Mouse (Mus musculus) heart, postnatal 0 days (tissue): ENCODE results near the gene Srp54c. TPM values are rescaled to one million over a fixed set of nuclear protein-coding genes. Genes with fewer than 3 reads are reported as not detected.

Experiments used
- ATAC-seq: fragments of 200-750 bp; cut with Nextera tagmentation; 2 replicates; pipeline ENCODE4 v1.8.0; 2017; ENCODE audit warnings: low read depth, moderate number of reproducible peaks, moderate library complexity; ENCODE audit not compliant: insufficient read depth
- DNase-seq: peaks from one replicate; pipeline ENCODE4 v3.0.0-alpha.2; 2016; ENCODE audit warnings: low spot score
- H3K27ac ChIP-seq: fragments of 300-500 bp; sonication (generic); 2 replicates; pipeline ENCODE4 v1.5.1; 2014; ENCODE audit warnings: low read depth, mild to moderate bottlenecking
- H3K27me3 ChIP-seq: fragments of 300-500 bp; sonication (generic); 2 replicates; pipeline ENCODE4 v1.6.1; 2014; ENCODE audit warnings: low read length, mixed read lengths; ENCODE audit not compliant: control insufficient read depth, insufficient read depth
- H3K36me3 ChIP-seq: fragments of 300-500 bp; sonication (generic); replicated peaks from 2 replicates; pipeline ENCODE4 v1.6.1; 2014; ENCODE audit warnings: low read length, mixed read lengths; ENCODE audit not compliant: control insufficient read depth, insufficient read depth
- H3K4me1 ChIP-seq: fragments of 300-500 bp; sonication (generic); 2 replicates; pipeline ENCODE4 v1.6.1; 2014; ENCODE audit warnings: antibody characterized with exemption; ENCODE audit not compliant: control insufficient read depth, insufficient read depth
- H3K4me2 ChIP-seq: fragments of 300-500 bp; sonication (generic); 2 replicates; pipeline ENCODE4 v1.6.1; 2014; ENCODE audit warnings: low read depth, mild to moderate bottlenecking, low read length, moderate library complexity
- H3K4me3 ChIP-seq: fragments of 300-500 bp; sonication (generic); 2 replicates; pipeline ENCODE4 v1.5.1; 2014; ENCODE audit warnings: low read depth, low read length
- H3K9ac ChIP-seq: fragments of 300-500 bp; sonication (generic); replicated peaks from 2 replicates; pipeline ENCODE4 v1.6.1; 2014; ENCODE audit warnings: low read depth, low read length, mixed read lengths
- H3K9me3 ChIP-seq: fragments of 300-500 bp; sonication (generic); replicated peaks from 2 replicates; pipeline ENCODE4 v1.6.1; 2016; ENCODE audit warnings: low read length; ENCODE audit not compliant: control insufficient read depth
- CTCF ChIP-seq: IDR thresholded peaks from 2 replicates; pipeline ENCODE4 v1.5.1; 2016; ENCODE audit warnings: antibody characterized with exemption, control low read depth, low read depth
- EP300 ChIP-seq: IDR thresholded peaks from 2 replicates; pipeline ENCODE4 v1.6.1; 2016; ENCODE audit warnings: antibody characterized with exemption, low read depth
- WGBS: fragments of 180-500 bp; shearing (Covaris S2); extraction: QIAGEN DNeasy Blood & Tissue Kit; methylation state at CpG from one replicate; pipeline ENCODE4 v1.1.7; 2014; 5-methylcytosine and 5-hydroxymethylcytosine counted together
- polyA plus RNA-seq: library from polyadenylated mRNA; unstranded; fragments of >200 nt; fragmentation: Nextera tagmentation; extraction: Ambion mirVana; gene quantifications from 2 replicates; pipeline ENCODE4 v1.2.1, GENCODE M21; 2015
- total RNA-seq: library from RNA; depleted of rRNA; stranded (reverse); fragments of >200 nt; gene quantifications from 2 replicates; pipeline ENCODE4 v1.2.3, GENCODE M21; 2014; ENCODE audit warnings: low replicate concordance; rRNA removed

Gene Srp54c
- total and polyA plus RNA-seq, 2 experiments from 2014 or later: 28.6 to 59.3 TPM

- no peaks in the 10 kb centered on the region for H3K36me3 ChIP-seq
- H3K9me3 ChIP-seq: no peaks in the 10 kb centered on the region
- H3K4me3 ChIP-seq: no peak overlapping the region
- TF ChIP-seq CTCF (no peak), EP300 (no peak)
- DNase-seq (no peak), ATAC-seq (no peak)
- 91% methylated on average over 9 of the region's 9 CpGs for WGBS
- no peak overlapping the region for H3K9ac ChIP-seq
- H3K4me2 ChIP-seq: no peak overlapping the region
- no peaks in the 10 kb centered on the region for H3K27me3 ChIP-seq
- H3K4me1 ChIP-seq: peaks cover 5% of the 10 kb centered on the region
- no peak overlapping the region for H3K27ac ChIP-seq
These were observed 78.8 kb downstream of the Srp54c start for GRCm38 (mm10) chr12:55308731-55309130.

GRCm38 (mm10) chr12:55309501-55309900 lies 79.5 kb downstream of the Srp54c start:
- Histone ChIP-seq H3K27me3 (no peaks in the 10 kb centered on the region), H3K4me3 (no peak overlapping the region), H3K4me2 (no peak overlapping the region), H3K36me3 (no peaks in the 10 kb centered on the region), H3K27ac (no peak overlapping the region), H3K9me3 (no peaks in the 10 kb centered on the region), H3K4me1 (no peaks in the 10 kb centered on the region), H3K9ac (no peak overlapping the region)
- ATAC-seq: no peak
- DNase-seq: no peak
- 72% methylated on average over 8 of the region's 8 CpGs for WGBS
- TF ChIP-seq CTCF: no peak
- TF ChIP-seq EP300: no peak

DNA sequence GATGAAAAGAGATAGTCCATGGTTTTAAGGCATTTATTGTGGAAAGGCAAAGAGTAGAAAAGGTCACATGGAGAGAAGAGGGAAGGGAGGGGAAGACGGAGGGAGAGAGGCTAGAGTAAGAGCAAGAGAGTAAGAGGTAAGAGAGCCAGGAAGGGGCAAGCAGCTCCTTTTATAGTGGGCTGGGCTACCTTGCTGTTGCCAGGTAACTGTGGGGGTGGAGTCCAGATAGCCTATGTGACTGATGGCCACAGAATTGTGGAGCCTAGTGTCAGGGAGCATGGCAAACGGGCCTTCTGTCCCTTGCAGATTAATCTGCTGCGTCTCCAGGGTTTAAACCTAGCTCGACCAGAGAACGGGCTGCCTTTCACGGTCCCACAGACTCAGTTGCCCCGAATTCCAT lies 81.9 kb downstream of the Srp54c start:
- DNase-seq: no peak
- Histone ChIP-seq H3K4me1 (no peaks in the 10 kb centered on the region), H3K4me2 (no peak overlapping the region), H3K27me3 (no peaks in the 10 kb centered on the region), H3K4me3 (no peak overlapping the region), H3K27ac (no peak overlapping the region), H3K9me3 (no peaks in the 10 kb centered on the region), H3K36me3 (no peaks in the 10 kb centered on the region), H3K9ac (no peak overlapping the region)
- WGBS: 86% methylated on average over 7 of the region's 7 CpGs
- ATAC-seq: no peak
- TF ChIP-seq EP300 (no peak), CTCF (no peak)

Other genes with a start within 250 kb of the Srp54c start
- gene Gm20403, start 243.6 kb upstream of the Srp54c start, total RNA-seq: not detected in 2 replicates
- gene Gm20403, start 243.6 kb upstream of the Srp54c start, polyA plus RNA-seq: not detected in 2 replicates
- 3.5 and 5.8 TPM in 2 replicates for gene Baz1a, start 215.8 kb upstream of the Srp54c start, total RNA-seq
- gene Baz1a, start 215.8 kb upstream of the Srp54c start, polyA plus RNA-seq: 6.9 and 8.3 TPM in 2 replicates
- 5.6 and 19.1 TPM in 2 replicates for gene 2700097O09Rik, start 150.1 kb upstream of the Srp54c start, total RNA-seq
- 15.3 and 18.0 TPM in 2 replicates for gene 2700097O09Rik, start 150.1 kb upstream of the Srp54c start, polyA plus RNA-seq
- gene Srp54a, start 149.9 kb upstream of the Srp54c start, total RNA-seq: 50.7 and 51.4 TPM in 2 replicates
- gene Srp54a, start 149.9 kb upstream of the Srp54c start, polyA plus RNA-seq: 134 and 142 TPM in 2 replicates
- gene Fam177a, start 105.7 kb upstream of the Srp54c start, total RNA-seq: 9.2 and 13.1 TPM in 2 replicates
- gene Fam177a, start 105.7 kb upstream of the Srp54c start, polyA plus RNA-seq: 22.2 and 22.5 TPM in 2 replicates
- 19.7 and 28.0 TPM in 2 replicates for gene Srp54b, start 75.1 kb upstream of the Srp54c start, total RNA-seq
- 50.2 and 50.7 TPM in 2 replicates for gene Srp54b, start 75.1 kb upstream of the Srp54c start, polyA plus RNA-seq
- not detected in 2 replicates for gene 1700047I17Rik2, start 30.6 kb upstream of the Srp54c start, total RNA-seq
- not detected in 2 replicates for gene 1700047I17Rik2, start 30.6 kb upstream of the Srp54c start, polyA plus RNA-seq
- gene 1110008L16Rik, start 69.4 kb downstream of the Srp54c start, total RNA-seq: 5.7 and 6.0 TPM in 2 replicates
- gene 1110008L16Rik, start 69.4 kb downstream of the Srp54c start, polyA plus RNA-seq: 6.5 and 7.3 TPM in 2 replicates
- 4.0 and 4.3 TPM in 2 replicates for gene Ppp2r3c, start 72.8 kb downstream of the Srp54c start, total RNA-seq
- 10.1 and 10.6 TPM in 2 replicates for gene Ppp2r3c, start 72.8 kb downstream of the Srp54c start, polyA plus RNA-seq
- gene Psma6, start 154.1 kb downstream of the Srp54c start, total RNA-seq: 75.8 and 110 TPM in 2 replicates
- 383 TPM in 2 replicates for gene Psma6, start 154.1 kb downstream of the Srp54c start, polyA plus RNA-seq